Mouse (Mus musculus) frontal cortex, postnatal 25 days (tissue): ENCODE measurements around the gene Gse1.

Experiments used
- DNase-seq, 2 experiments: peaks; one replicate each; pipeline ENCODE4 v3.0.0; 2022; ENCODE audit warnings: low spot score in 2 of 2

The Gse1 gene

GRCm38 (mm10) chr8:120421638-120422037, 193.4 kb downstream of the Gse1 start:
- DNase-seq = no peak

GRCm38 (mm10) chr8:120422236-120422635, 194.0 kb downstream of the Gse1 start:
- no peak for DNase-seq

GRCm38 (mm10) chr8:120423576-120423975, 195.3 kb downstream of the Gse1 start:
- DNase-seq = no peak

- DNase-seq = no peak
Measured at GRCm38 (mm10) chr8:120424829-120425198, 196.6 kb downstream of the Gse1 start.

GRCm38 (mm10) chr8:120425199-120425941, 197.1 kb downstream of the Gse1 start:
- DNase-seq = no peak

GRCm38 (mm10) chr8:120426105-120426504, 197.8 kb downstream of the Gse1 start:
- DNase-seq = no peak

- peak in 1 of 2 experiments; percentile 61 for DNase-seq
Measured at GRCm38 (mm10) chr8:120426622-120427385, 198.5 kb downstream of the Gse1 start.

- DNase-seq = no peak
Measured at GRCm38 (mm10) chr8:120428492-120428891, 200.2 kb downstream of the Gse1 start.

- DNase-seq = no peak
Measured at GRCm38 (mm10) chr8:120429116-120429515, 200.9 kb downstream of the Gse1 start.

GRCm38 (mm10) chr8:120431042-120431441, 202.8 kb downstream of the Gse1 start:
- DNase-seq = no peak

- DNase-seq = no peak
Measured at GRCm38 (mm10) chr8:120432438-120432837, 204.2 kb downstream of the Gse1 start.

- DNase-seq = no peak
Measured at GRCm38 (mm10) chr8:120433143-120433542, 204.9 kb downstream of the Gse1 start.

- no peak for DNase-seq
Measured at GRCm38 (mm10) chr8:120433734-120434133, 205.5 kb downstream of the Gse1 start.

GRCm38 (mm10) chr8:120435781-120436180, 207.5 kb downstream of the Gse1 start:
- DNase-seq = no peak

GRCm38 (mm10) chr8:120436491-120437030, 208.3 kb downstream of the Gse1 start:
- DNase-seq = no peak

- DNase-seq = no peak
Measured at GRCm38 (mm10) chr8:120437207-120437606, 209.0 kb downstream of the Gse1 start.

- peak in 1 of 2 experiments; percentile 45 for DNase-seq
Measured at GRCm38 (mm10) chr8:120437666-120438395, 209.6 kb downstream of the Gse1 start.

GRCm38 (mm10) chr8:120439309-120439708, 211.1 kb downstream of the Gse1 start:
- no peak for DNase-seq

- DNase-seq = peak in 1 of 2 experiments; percentile 17
Measured at GRCm38 (mm10) chr8:120440739-120441138, 212.5 kb downstream of the Gse1 start.

GRCm38 (mm10) chr8:120441637-120442036, 213.4 kb downstream of the Gse1 start:
- DNase-seq = no peak

- DNase-seq = no peak
Measured at GRCm38 (mm10) chr8:120442306-120443003, 214.2 kb downstream of the Gse1 start.
